Mouse (Mus musculus) gastrocnemius, postnatal 14 days (tissue): ENCODE measurements around the gene Kifc1. TPM values are rescaled to one million over a fixed set of nuclear protein-coding genes. Genes with fewer than 3 reads are reported as not detected.

ENCODE experiments used
- DNase-seq: peaks from one replicate; pipeline ENCODE4 v3.0.0; 2021; ENCODE audit warnings: mixed read lengths
- intact Hi-C: fragments of 180-260 bp; cut with DNase I; formaldehyde crosslinking; loops from one replicate; pipeline ENCODE4 v1.15.1; 2025; ENCODE audit warnings: low total_unique reads
- total RNA-seq, 2 experiments: library from RNA; stranded (reverse); gene quantifications; 2 replicates each; pipeline ENCODE4 v1.2.3; 2021

The Kifc1 gene
- total RNA-seq, 2 experiments from 2014 or later = 3.3 to 4.4 TPM

DNA sequence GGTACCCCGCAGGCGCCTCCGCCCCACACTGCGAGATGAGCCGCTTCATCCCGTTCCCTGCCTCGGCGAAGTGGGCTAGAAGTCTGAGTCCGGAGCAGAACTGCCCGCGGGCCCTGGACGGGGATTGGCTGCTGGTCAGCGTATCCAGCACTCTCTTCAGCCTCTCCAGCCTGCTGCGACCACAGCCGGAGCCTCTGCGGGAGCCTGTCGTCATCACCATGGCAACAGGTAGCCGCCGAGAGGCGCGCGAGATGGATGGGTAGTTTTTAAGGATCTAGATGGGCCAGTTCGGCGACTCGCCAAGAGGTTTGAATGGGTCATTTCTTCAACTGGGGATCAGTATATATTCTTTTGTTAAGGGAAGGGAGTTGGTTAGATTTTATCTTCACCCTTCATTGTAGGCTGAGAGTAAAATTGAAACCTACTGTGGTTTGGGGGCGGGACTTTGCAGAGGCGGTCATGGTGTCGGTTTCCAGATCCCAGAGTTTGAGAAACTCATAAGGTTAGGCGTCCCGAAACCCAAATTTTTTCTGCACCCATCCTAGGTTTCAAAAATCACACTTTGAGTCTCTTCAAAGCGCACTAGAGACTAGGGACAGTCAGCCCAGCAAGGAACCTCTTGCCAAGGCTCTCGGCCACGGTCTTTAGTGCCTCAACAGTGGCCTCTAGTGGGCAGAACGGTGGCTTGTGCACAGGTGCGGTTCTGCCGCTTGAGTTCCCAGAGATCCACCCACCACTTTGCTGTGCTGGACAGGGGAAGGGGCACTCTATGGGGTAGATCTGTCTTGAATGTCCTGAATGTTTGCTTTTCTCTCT, 30.0 kb upstream of the Kifc1 start:
- peak; percentile 83 for DNase-seq
- intact Hi-C loops = no loop called here

GRCm38 (mm10) chr17:33919351-33920281, 29.2 kb upstream of the Kifc1 start:
- intact Hi-C loops = no loop called here
- peak; percentile 75 for DNase-seq

GRCm38 (mm10) chr17:33918293-33919203, 28.1 kb upstream of the Kifc1 start:
- DNase-seq = peak; percentile 36
- intact Hi-C loops = no loop called here

- intact Hi-C loops = no loop called here
- DNase-seq = peak; percentile 15
These were observed 27.3 kb upstream of the Kifc1 start for GRCm38 (mm10) chr17:33917656-33918292.

DNA sequence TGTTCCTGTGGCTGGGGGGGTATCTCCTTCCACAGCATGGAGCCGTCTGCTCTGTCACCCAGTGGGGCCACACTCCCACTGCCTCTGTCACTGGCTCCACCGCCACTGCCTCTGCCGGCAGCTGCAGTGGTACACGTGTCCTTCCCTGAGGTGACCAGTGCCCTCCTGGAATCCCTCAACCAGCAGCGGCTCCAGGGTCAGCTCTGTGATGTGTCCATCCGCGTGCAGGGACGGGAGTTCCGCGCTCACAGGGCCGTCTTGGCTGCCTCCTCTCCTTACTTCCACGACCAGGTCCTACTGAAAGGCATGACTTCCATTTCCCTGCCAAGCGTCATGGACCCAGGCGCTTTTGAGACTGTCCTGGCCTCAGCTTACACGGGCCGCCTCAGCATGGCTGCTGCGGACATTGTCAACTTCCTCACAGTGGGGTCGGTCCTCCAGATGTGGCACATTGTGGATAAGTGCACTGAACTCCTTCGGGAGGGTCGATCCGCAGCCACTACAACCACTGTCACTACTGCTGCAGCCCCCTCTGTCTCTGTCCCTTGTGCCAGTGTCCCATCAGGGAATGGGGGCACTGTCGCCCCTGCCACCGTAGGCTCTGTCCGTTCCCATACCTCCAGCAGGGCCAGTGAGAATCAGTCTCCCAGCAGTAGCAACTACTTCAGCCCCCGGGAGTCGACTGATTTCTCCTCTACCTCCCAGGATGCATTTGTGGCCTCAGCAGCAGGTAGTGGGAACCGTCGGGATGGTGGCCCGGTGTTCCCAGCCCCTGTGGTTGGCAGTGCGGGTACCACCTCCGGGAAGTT, 26.6 kb upstream of the Kifc1 start:
- intact Hi-C loops = no loop called here
- no peak for DNase-seq

DNA sequence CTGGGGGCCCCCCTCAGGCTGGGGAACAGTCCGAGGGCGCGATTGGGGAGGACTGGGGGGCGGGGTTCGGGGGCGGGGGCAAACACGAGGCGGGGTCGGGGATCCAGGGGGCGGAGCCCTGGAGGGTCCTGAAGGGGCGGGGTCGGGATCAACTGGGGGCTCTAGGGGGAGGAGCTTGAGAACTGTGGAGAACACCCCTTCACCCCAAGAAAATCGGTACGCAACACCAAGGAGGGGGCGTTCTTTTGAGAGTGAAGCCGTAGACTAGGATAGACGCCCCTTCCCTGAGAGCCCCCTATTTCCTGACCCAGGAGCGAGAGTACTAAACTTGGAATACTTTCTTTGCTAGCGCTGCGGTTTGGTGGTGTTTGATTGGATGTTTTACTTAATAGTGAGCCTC, 25.8 kb upstream of the Kifc1 start:
- DNase-seq = no peak
- intact Hi-C loops = no loop called here

- intact Hi-C loops = no loop called here
- DNase-seq = peak; percentile 95
These were observed 25.3 kb upstream of the Kifc1 start, which contains the start of the genes Tapbp and Zbtb22 for GRCm38 (mm10) chr17:33915671-33916250. Gene Tapbp (plus strand): TSS chr17:33915899. Gene Zbtb22 (plus strand): TSS chr17:33915904.

- no peak for DNase-seq
- intact Hi-C loops = no loop called here
These were observed 24.5 kb upstream of the Kifc1 start for GRCm38 (mm10) chr17:33914969-33915391.

- DNase-seq = no peak
- intact Hi-C loops = no loop called here
These were observed 23.4 kb upstream of the Kifc1 start for GRCm38 (mm10) chr17:33913905-33914304.

DNA sequence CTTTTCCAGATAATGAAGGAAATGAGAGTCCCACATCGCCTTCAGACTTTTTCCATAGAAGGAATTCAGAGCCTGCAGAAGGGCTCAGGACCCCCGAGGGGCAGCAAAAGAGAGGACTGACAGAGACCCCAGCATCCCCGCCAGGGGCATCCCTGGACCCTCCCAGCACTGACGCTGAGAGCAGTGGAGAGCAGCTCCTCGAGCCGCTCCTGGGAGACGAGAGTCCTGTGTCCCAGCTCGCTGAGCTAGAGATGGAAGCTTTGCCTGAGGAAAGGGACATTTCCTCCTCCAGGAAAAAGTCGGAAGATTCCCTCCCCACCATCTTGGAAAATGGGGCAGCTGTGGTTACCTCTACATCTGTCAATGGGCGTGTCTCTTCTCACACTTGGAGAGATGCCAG, 22.8 kb upstream of the Kifc1 start:
- no peak for DNase-seq
- intact Hi-C loops = no loop called here

GRCm38 (mm10) chr17:33911813-33912414, 21.5 kb upstream of the Kifc1 start:
- intact Hi-C loops = no loop called here
- DNase-seq = no peak

GRCm38 (mm10) chr17:33911052-33911812, 20.8 kb upstream of the Kifc1 start:
- no peak for DNase-seq
- intact Hi-C loops = no loop called here

GRCm38 (mm10) chr17:33910346-33911051, 20.0 kb upstream of the Kifc1 start:
- intact Hi-C loops = no loop called here
- DNase-seq = no peak

DNA sequence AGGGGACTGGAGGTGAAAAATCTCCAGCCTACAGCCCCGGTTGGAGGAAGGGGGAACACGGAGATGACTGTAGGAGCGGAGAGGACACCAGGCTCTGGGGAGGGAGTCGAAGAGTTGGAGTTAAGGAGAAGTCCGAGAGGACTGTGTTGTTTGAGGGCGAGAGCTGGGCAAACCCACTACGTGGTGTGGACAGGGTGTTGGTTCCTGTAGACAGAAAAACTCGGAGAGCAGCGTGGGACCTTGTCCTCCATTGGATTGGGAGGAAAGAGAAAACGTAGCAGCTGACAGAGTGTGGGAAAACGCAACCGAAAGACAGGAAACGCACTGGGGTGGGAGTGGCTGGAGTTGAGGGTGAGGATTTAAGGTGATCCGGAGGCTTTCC, 19.4 kb upstream of the Kifc1 start:
- intact Hi-C loops = no loop called here
- DNase-seq = no peak

GRCm38 (mm10) chr17:33909077-33909868, 18.8 kb upstream of the Kifc1 start, which contains the start of gene Daxx:
Gene Daxx (plus strand): TSS chr17:33909414.
- intact Hi-C loops = no loop called here

More at GRCm38 (mm10) chr17:33909077-33909868, 18.8 kb upstream of the Kifc1 start, which contains the start of gene Daxx:
- DNase-seq = peak; percentile 99
